Mouse (Mus musculus) gastrocnemius, postnatal 10 days (tissue): ENCODE results near the gene Wfdc9. TPM values are rescaled to one million over a fixed set of nuclear protein-coding genes. Genes with fewer than 3 reads are reported as not detected.

Source experiments
- DNase-seq: peaks from one replicate; pipeline ENCODE4 v3.0.0; 2021; ENCODE audit warnings: mixed read lengths
- total RNA-seq, 2 experiments: library from RNA; stranded (reverse); gene quantifications; 2 replicates each; pipeline ENCODE4 v1.2.3; 2021

The Wfdc9 gene
- total RNA-seq, 2 experiments from 2014 or later, result not detected

DNA sequence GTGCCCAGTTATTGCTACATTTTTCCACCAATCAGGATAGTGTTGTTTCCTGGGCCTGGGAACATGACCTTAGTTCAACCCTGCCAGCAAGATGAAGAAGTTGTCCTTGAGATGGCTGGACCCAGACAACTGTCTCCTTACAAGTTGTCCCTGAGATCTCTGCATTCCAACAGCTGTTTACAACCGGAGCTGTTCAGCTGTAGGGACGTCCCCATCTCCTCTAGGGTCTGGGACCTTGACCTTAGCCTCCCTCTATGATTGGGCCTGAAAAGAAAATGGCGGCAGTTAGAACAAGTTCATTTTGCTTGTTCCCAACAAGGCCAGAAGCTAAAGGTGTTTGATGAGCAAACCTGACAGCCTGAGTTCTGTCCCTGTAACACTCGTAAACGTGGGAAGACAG is 37.3 kb downstream of the Wfdc9 start:
- DNase-seq, result no peak

DNA sequence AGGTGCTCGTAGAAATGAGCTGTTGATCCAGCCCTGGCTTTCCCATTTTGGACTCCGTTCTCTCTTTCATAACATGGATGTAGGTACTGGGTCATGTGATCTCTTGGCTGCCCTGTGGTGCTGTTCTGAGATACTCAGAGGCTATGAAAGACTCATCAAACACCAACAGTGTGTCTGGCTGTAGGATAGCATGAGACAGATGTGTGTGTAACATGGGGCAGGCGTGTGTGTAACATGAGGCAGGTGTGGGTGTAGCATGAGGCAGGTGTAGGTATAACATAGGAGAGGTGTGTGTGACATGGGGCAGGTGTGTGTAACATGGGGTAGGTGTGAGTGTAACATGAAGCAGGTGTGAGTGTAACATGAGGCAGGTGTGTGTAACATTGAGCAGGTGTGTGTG is 41.0 kb downstream of the Wfdc9 start:
- no peak for DNase-seq

DNA sequence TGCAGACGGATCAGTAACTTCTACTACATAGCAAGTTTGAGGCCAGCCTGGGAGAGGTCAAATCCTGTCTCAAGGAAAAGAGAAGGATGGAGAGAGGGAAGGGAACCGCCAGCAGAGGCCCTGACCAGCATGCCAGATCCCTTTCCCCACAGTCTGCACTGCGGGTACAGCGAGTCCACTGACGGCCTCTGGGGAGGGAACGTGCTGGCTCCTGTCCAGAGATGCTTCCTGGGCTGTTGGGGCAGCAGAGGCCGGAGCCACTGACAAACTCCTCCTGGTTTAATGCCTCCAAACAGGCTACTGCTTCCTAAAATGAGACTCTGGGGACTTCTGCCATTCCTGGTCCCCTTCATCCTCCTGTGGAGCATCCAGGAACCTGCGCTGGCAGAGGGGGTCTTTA is 42.9 kb downstream of the Wfdc9 start, which contains the start of the genes Wfdc6b and Wfdc8:
TSS of gene Wfdc6b (plus strand) at position 52 of the 400 bp plus-strand sequence.
TSS of gene Wfdc8 (minus strand) at position 156 of the 400 bp plus-strand sequence.
- DNase-seq, result peak; percentile 35

DNA sequence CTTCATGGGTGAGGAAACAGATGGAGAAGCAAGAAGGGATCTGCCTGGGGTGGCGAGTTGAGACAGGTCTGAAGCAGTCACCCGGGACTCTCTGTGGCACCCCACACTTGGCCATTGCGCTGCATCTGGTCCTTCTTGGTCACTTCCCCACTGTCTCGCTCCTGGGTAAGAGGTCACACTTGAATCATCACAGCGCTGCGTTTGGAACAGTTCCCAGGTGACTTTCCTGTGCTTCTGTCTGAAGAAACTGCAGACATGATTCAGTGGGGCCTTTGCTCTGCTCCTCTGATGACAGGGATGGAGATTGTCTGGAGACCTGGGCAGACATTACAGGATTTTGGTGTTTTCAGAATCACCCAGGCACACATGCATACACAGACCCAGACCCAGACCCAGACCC is 47.6 kb downstream of the Wfdc9 start:
- no peak for DNase-seq

DNA sequence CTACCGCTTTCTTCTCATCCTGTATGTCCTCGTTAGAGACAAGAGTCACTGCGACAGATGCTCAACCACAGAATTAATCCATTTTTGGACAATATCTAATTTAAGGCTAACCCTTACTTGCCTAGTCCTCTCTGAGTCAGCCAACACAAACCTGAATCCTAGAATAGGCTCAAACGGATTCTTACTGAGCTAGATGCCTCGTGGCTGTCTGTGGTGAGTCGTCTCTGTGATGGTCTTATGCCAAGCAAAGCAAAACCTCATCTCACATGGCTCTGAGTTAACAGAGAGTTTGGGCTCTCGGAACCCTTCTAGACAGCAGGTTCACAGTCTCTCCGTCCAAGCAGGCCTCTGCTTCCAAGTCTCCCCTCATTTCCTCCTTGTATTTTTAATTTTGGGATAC is 52.0 kb downstream of the Wfdc9 start:
- DNase-seq, result no peak

DNA sequence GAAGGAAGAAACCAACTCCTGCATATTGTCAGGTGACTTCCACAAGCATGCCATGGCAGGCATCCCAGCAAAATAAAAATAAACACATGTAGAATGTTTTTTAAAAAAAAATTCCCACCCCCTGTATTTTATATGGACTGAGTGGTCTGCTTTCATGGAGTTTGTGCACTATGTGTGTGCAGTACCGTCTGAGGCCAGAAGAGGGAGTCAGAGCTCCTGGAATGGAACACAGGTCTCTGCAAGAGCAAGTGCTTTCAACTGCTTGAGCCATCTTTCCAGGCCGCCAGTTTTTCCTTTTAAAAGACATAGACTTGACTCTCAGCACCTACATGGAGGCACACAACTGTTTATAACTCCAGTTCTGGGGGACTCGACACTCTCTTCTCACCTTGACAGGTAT is 52.9 kb downstream of the Wfdc9 start:
- no peak for DNase-seq

DNA sequence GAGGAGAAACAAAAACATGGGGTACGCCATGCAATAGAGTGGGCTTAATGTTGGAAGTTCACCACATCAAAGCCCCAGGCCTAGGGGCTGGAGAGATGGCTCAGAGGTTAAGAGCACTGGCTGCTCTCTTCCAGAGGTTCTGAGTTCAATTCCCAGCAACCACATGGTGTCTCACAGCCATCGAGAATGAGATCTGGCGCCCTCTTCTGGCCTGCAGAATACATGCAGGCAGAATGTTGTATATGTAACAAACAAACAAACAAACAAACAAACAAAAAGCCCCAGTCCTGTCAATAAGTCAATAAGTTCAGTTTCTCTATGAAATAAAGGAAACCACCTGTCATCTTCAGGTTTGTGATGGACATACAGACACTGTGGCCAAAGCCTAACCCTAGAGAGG is 56.2 kb downstream of the Wfdc9 start:
- DNase-seq, result no peak

Other genes with a start within 250 kb of the Wfdc9 start
- 10 to 100 TPM; 52.5 TPM for gene Sdc4, start 212.7 kb downstream of the Wfdc9 start, total RNA-seq
- 10 to 100 TPM; 16.8 to 18.4 TPM for gene Sys1, start 199.6 kb downstream of the Wfdc9 start, total RNA-seq
- 1 to 10 TPM in 1 of 2 experiments, not detected in 1; 3.3 TPM for gene Gm20458, start 195.6 kb downstream of the Wfdc9 start, total RNA-seq
- gene Trp53tg5, start 182.9 kb downstream of the Wfdc9 start, total RNA-seq, result not detected
- gene Dbndd2, start 170.5 kb downstream of the Wfdc9 start, total RNA-seq, result 10 to 100 TPM; 13.0 to 17.7 TPM
- 10 to 100 TPM; 44.3 to 51.3 TPM for gene Pigt, start 159.1 kb downstream of the Wfdc9 start, total RNA-seq
- not detected for gene Wfdc2, start 94.2 kb downstream of the Wfdc9 start, total RNA-seq
- gene Spint3, start 83.1 kb downstream of the Wfdc9 start, total RNA-seq, result not detected
- not detected for gene Wfdc6a, start 71.1 kb downstream of the Wfdc9 start, total RNA-seq
- gene Eppin, start 63.0 kb downstream of the Wfdc9 start, total RNA-seq, result not detected
- gene Wfdc6b, start 43.1 kb downstream of the Wfdc9 start, total RNA-seq, result not detected
- not detected for gene Wfdc8, start 43.0 kb downstream of the Wfdc9 start, total RNA-seq
- not detected for gene Wfdc16, start 17.8 kb downstream of the Wfdc9 start, total RNA-seq
- not detected for gene Wfdc10, start 537 bp downstream of the Wfdc9 start, total RNA-seq
- not detected for gene Wfdc11, start 17.5 kb upstream of the Wfdc9 start, total RNA-seq
- gene Wfdc13, start 28.5 kb upstream of the Wfdc9 start, total RNA-seq, result not detected
- not detected for gene Spint4, start 41.9 kb upstream of the Wfdc9 start, total RNA-seq
- gene Spint5, start 58.7 kb upstream of the Wfdc9 start, total RNA-seq, result not detected
- not detected for gene Wfdc3, start 89.3 kb upstream of the Wfdc9 start, total RNA-seq
- gene Dnttip1, start 89.4 kb upstream of the Wfdc9 start, total RNA-seq, result 10 to 100 TPM; 27.4 to 31.9 TPM
- gene Ube2c, start 113.3 kb upstream of the Wfdc9 start, total RNA-seq, result 10 to 100 TPM; 14.2 to 16.9 TPM
- gene Tnnc2, start 123.4 kb upstream of the Wfdc9 start, total RNA-seq, result over 10,000 TPM; 13,775 to 14,965 TPM
- 10 to 100 TPM; 18.1 to 20.5 TPM for gene Snx21, start 129.2 kb upstream of the Wfdc9 start, total RNA-seq
- 10 to 100 TPM in 1 of 2 experiments, 1 to 10 TPM in 1; 9.7 to 10.4 TPM for gene Acot8, start 148.3 kb upstream of the Wfdc9 start, total RNA-seq
- 1 to 10 TPM; 1.2 to 1.4 TPM for gene Zswim3, start 148.5 kb upstream of the Wfdc9 start, total RNA-seq
- 1 to 10 TPM; 3.5 to 4.5 TPM for gene Zswim1, start 166.1 kb upstream of the Wfdc9 start, total RNA-seq
- under 1 TPM; 0.68 TPM for gene Spata25, start 172.0 kb upstream of the Wfdc9 start, total RNA-seq
- 10 to 100 TPM; 53.3 to 75.2 TPM for gene Ctsa, start 176.3 kb upstream of the Wfdc9 start, total RNA-seq
- 10 to 100 TPM; 39.2 to 45.2 TPM for gene Neurl2, start 176.9 kb upstream of the Wfdc9 start, total RNA-seq
- 10 to 100 TPM; 15.2 to 18.5 TPM for gene Pltp, start 201.1 kb upstream of the Wfdc9 start, total RNA-seq
- 10 to 100 TPM; 31.2 to 34.3 TPM for gene Pcif1, start 222.7 kb upstream of the Wfdc9 start, total RNA-seq